Mouse (Mus musculus) retina, adult 2 months (tissue): ENCODE measurements around the gene Rps13.
"Not testable (repeated sequence)": the region's sequence is repeated elsewhere in the genome, so short reads cannot be mapped to it uniquely, and the experiment has no call there.

Experiments
- DNase-seq: peaks from one replicate; pipeline ENCODE4 v3.0.0-alpha.2; 2012; ENCODE audit warnings: low read depth, low spot score

Gene Rps13

DNA sequence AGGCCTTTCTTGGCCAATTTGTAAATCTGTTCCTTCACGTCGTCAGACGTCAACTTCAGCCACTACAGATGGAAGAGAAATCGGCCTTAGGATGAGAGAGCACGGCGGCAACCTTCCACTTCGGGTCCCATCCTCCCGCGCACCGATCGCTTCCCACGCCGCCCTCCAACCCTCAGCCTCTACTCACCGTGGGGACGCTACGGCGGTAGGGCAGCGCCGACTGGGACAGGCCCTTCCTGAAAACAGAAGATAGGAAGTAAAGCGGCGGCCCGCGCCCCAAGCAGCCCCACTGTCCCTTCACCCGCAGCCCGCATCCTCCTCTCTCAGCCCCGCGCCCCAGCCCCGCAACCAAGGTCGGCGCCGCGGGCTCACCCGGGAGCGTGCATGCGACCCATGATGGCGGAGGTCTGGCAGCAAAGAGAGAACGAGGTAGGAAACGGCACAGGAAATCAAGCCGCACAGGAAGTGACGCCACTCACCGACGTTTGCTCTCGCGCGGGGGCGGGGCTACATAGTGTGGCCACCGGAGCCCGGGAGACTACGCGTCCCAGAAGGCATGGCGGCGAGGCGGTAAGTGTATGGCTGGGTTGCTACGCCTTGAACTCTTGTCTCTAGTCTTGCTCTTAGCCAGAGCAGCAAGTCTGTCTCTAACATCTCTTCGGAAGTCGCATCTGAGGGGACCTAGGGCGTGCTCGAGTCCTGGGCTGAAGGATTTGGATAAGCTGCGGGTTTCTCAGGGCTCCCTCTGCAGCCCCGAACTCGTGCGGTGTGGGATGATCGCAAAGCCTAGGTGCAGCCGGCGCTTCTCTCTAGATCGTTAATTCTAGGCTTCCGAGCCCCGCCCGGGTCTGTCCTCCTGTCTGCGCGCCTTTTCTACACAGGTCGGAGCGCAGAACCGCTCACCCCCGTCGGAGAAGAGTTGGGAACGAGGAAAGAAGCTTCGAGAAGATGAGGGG lies at the start of gene Rps13:
Rps13 (minus strand) TSS at position 483 of the 956 bp plus-strand sequence.
- peak; percentile 87 for DNase-seq

DNA sequence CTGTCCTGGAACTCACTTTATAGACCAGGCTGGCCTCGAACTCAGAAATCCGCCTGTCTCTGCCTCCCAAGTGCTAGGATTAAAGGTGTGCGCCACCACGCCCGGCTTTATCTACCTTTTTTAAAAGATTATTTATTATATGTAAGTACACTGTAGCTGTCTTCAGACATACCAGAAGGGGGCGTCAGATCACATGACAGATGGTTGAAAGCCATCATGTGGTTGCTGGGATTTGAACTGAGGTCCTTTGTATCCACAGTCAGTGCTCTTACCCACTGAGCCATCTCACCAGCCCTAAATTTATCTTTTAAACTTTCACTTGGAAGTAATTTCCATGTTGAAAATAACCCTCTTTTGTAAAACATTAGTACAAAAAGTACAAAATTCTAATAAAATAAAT lies 45.2 kb upstream of the Rps13 start:
- not testable (repeated sequence) for DNase-seq

DNA sequence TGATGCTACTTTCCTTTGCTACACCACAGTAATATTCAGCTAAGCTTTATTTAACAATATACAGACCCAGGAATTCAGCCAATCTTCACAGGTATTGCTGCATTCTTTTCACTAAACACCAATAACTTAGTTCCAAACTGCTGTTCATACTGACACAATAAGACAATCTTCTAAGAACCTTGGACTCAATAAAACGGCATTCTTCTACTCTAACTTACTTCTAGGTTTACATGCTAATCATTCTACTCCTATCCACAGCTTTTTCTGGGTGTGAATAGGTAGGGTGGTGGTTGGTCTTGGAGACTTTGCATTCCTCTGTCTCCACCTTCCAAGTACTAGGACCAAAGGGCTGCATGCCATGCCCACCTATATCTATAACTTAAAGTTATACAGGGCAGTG lies 40.3 kb upstream of the Rps13 start:
- no peak for DNase-seq

DNA sequence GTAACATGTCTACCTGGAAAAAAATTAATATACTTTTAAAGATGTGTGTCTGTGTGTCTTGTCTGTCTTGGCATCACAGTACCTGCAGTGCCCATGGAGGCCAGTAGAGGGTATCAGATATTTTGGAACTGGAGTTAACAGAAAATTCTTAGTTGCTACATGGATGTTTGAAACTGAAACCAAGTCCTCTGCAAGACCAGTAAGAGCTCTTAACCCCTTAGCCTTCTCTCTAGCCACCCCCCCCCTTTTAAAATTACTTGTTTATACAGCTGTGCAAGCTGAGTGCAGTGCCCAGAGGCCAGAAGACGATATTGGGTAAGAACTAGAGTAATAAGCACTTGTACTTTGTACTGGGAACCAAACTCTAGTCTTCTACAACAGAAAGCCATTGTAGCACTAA lies 2.2 kb upstream of the Rps13 start:
- no peak for DNase-seq

DNA sequence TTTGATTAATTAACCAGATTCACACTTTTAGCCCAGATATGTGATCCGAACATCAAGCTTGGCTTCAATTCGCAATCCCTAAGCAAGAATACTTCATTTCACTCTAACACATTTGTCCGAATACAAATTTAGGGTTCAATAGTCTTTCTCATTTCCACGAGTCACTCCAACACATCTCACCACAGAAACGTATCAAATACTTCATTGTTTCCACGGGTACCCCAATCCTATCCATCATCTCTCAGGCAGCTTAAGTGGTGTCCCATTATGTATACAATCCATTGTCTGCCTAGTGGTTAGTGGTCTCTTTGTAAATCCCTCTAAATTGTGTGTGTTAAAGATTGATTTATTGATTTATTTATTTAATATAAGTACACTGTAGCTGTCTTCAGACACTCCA lies 1.1 kb upstream of the Rps13 start:
- no peak for DNase-seq

DNA sequence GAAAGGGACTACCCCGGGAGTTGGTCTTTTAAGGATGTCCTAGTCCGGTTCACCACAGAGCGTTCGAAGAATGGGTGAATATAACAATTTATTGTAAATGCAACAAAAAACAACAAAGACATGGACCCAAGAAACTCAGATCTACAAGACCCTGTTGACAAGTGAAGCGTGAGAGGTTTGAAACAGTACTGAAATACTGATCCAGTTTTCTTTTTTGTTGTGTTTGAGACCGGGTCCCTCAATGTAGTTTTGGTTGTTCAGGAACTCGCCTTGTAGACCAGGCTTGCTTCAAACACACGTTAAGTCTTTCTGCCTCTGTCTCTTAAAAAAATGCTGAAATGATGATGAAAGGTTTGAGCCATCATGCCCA lies 659 bp upstream of the Rps13 start:
- DNase-seq: no peak

DNA sequence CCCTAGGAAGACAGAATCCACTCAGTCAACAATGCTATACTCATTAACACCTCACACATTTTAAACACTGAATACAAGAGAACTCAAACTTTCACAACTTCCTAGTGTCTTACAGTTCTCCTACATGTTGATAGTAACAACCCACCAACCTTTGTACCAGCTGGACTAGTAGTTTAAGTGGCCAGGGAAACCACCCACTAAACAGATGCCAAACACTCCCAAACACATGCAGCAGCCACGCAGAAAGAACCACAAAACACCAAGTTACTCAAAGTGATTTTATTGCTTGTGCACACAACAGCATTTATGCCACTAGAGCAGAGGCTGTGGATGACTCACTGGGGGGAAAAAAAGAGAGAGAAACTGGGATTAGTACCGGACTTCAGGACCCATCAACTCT lies 2.7 kb downstream of the Rps13 start:
- no peak for DNase-seq

DNA sequence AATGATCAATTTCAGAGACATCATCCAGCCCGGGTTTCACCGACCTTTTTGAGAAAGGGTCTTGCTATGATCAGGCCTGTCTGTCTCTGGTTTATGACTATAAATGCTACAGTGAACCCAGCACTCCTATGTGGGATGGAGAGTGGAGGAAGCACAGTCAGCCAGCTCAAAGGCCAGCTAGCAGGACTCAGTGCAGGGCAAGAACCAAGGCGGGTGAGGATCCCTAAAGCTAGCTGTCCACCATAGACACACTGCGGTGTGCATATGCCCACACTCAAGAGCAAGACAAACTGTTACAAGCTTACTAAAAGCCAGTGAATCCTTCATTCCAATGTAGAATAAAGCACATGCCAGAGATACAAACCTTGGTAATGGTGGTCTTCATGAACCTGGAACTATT lies 4.1 kb downstream of the Rps13 start:
- DNase-seq: no peak

DNA sequence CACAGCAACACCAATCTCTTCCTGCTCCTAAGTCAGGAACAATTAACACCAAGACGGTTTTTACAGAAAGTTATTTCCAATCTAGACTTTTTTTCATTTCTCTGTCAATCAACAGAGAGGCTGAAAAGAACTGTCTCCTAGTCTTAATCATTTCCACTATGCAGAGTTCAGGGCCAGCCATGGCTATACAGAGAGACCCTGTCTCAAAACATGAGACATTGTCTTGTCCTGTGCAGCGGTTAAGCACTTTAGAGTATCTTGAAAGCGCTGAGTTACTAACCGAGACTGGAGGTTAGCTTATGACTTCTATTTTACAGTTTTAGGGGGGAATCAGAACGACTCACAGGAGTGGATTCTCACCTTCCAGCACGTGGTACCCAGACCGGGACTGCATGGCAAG lies 5.2 kb downstream of the Rps13 start:
- DNase-seq: no peak

DNA sequence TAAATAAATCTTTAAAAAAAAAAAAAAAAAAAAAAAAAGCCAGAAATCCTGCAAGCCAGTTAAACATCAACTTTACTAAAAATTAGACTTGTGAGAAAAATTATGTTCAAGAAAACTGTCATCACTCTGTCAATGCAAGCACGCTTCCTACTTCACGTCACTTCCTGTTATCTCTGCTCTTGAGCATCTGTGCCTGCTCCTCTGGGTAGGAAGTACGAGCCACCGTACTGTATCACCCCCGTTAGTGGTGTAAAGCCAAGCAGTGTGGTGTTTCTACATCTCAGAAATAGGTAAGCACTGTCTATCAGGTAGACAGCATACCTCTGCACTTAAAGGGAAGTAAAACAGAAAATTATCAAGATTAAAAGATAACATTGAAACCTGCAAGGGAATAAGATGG lies 6.1 kb downstream of the Rps13 start:
- DNase-seq: no peak

DNA sequence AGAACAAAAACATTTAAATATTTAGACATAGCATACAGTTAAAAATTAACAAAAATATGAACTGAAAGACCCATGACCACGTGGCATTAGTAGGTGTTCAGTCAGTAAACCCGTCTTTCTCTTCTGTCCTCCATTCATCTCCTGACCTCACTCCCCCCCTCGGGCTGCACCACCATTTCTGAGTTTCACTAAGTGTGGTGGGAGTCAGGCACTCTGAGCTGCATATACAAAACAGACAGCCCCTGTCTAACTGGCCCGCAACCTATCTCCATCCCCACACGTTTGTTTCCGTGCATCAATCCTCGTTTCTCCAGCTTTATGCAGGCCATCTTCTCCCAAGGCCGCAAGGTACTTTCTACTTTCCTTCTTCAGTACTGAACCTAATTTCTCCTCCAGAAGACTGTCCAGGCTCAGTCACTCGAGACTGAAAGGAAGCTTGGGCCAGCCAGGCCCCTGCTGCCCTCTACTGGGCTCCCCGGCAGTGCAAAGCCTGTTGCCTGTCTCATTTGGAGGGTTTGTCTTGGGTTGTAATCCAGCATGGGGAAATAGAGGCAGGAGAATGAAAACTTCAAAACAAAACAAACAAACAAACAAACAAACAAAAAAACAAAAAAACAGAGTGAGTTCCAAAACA lies 10.5 kb downstream of the Rps13 start:
- DNase-seq: no peak

DNA sequence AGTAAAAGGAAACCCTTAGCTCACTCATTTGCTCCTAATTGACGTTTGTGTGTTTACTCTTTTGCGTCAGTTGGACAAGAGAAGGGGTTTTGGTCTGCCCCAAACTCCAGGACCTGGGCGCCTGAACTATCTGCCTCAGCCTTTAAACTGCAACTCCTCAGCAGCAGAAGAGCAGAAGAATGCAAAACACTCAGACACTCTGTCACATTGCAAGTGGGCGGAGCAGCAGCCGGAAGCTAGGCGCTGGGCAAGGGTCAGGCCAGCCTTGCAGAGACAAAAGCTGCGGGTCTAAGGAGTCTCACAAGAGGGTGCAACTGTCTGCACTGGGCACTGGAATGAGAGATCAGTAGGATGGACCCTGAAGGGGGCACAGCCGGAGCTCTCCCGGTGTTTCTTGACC lies 24.5 kb downstream of the Rps13 start:
- no peak for DNase-seq

DNA sequence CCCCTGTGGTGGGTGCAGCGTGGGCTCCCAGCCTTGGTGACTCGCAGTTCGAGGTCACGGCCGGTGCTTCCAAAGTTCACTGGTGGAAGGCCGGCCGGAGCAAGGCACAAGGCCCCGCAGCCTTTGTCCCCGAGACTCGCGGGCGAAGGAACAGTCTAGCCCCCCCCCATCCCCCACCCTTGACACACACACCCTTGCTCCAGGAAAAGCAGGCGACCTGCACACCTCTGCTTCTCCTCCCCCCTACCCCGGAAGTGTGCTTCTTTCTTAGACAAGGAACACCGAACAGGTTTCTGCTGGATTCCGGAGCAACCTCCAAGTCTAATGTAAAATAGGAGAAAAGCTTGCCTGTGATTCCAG lies 25.4 kb downstream of the Rps13 start:
- DNase-seq: no peak

DNA sequence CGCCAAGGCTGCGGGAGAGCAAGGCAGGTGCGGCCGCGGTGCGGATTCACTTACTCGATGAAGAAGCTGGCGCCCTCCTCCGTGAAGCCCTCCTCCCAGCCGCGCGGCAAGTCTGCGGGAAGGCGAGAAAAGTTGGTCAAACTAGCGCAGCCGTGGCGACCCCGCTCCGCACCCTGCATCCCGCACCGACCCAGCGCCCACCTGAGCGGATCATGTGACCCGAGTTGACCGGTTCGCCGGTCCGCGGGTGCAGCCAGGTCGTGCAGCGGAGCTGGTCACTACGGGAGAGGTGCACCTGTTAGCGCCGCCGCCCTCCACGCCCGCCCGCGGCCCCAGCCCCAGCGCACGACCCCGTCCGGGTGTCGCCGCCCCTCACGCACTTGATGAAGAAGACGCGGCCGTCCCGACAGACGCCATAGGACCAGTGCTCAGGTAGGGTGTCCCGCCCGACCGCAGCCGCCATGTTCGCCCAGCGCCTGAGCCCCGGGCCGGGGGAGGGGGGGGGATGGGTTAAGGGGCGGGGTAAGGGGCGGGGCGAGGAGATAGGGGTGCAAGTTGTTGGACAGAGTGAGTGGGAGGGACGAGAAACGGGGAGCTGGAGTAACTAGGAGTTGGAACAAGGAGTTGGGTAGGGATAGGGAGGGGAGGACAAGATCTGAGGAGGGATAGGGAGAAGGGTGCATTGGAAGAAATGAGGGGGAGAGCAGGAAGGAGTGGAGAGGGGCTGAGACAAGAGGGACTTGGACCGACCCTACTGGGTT lies 25.9 kb downstream of the Rps13 start, which contains the start of gene Plekha7:
Plekha7 (minus strand) TSS at position 506 of the 761 bp plus-strand sequence.
- DNase-seq: no peak

DNA sequence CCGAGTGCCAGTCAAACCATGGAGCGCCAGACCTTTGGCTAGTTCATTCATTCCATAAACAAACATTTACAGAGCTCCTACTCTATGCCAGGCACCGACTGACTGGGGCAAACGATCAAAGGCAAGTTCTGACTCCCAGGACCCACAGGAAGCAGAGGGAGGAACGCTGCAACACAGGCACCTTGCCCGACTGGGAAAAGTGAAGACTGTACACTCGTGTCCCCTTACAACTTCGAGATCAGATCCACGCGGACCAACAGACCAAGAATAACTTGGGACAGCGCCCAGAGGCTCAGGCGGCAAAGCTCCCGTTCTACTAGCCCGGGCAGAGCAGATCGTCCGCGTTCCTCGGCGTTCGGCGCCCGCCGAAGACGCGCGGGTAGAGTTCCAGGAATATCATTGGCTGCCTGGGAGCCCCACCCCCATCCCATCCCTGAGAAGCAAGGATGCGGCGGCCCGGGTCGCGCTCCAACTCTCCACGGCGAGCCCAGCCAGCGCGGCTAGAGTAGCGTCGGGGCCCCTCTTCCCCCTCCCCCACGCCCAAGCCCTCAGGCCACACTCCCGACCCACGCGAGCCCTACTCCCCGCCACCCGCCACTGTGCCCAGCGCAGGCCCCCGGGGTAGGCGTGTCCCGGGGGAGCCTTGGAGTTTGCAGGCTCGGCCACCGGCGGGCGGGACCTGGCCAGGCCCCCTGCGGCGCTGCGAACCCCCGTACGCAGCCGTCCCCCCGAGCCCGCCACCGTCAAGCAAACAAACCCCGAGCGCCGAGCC lies 26.7 kb downstream of the Rps13 start:
- DNase-seq: no peak

DNA sequence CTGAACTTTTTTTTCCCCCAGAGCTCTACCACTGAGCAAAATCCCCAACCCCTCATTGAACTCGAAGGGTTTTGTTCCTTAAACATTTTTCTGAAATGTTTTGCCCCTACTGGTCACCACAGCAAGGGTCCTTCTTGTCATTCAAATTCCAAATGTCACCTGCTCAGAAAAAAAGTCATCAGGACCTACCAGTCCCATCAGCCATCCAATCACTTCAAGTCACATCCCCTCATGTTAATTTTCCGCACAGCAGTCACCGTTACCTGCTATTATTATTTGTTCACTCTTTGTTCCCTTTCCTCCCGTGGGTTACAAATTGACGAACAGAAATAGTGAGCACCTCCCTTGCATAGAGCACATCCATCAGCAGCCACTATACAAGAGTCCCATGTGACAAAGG lies 27.4 kb downstream of the Rps13 start:
- no peak for DNase-seq

DNA sequence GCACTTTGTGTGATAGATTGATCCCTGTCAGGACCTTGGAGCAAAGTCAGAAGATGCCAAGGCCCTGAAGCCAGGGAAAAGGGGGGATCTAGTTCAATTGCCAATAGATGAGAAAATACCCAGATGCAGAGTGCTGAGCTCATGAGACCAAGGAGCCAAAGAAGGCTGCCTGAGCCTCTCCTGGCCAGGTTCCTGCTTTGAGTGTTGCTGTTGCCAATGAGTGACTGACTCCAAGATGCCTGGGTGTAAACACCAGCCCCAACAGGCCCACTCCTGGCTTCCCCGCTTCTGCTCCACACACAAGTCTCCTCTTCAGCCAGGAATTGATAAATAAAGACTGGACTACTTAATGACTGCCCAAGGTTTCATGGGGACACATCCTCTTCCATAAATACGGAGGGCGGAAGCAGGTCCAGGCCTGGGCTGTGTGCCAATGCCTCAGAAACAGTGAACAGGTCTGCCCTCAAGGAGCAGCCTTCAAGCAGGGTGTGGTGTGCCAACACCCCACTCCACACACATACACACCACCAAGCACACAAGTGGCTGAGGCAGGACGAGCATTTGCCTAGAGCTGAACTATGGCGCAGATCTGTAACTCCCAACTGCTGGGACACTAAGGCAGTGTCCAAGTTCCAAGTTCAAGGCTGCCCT lies 32.2 kb downstream of the Rps13 start:
- no peak for DNase-seq

DNA sequence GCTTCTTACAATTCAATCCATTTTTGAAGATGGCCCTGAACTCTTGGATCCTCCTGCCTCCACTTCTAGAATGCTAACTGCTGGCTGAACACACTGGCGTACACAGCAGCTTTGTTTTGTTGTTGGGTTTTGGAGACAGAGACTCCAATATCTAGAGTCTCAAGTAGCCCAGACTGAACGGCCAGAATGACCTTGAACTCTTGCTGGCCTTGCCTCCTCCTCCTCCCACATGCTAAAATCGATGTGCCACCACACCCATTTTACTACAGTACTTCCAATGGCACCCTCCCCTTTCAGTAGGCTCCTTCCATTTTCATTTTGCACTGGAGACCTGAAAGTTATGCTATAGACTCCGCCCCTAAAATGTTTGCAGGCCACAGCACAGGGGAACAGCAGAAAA lies 32.9 kb downstream of the Rps13 start:
- DNase-seq: no peak

DNA sequence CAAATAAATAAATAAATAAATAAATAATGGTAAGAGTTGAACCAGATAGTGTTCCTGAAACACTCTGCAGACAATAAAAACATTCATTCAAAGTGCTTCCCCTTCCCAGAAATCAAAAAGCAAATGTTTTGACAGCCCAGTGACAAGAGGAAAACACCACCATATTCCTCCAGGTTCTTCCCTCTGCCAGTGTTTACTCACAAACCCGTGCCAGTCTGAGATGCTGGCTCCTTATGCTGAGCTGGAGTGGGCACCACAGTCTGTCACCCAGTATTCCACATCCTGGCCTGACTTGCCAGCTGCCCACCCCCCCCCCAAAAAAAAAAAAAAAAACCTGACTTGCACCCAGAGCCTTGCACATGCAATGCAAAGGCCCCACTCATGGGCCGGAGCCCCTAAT lies 35.1 kb downstream of the Rps13 start:
- no peak for DNase-seq

DNA sequence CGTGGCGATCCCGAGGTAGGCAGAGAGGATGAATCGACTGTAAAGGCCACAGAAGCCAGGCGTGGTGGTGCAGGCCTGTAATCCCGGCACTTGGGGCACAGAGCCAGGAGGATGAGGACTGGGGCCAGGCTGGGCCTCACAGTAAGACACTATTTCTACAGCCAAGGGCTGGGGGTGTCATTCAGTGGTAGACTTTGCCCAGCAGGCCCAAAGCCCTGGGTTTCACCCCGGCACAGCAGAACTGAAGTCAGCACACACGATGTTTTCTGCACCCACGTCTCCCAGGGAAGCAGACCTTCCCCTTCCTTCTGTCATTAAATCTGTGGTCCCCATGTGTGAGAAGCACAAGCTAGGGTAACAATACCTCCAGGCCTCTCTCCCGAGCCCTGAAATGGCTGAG lies 35.6 kb downstream of the Rps13 start:
- no peak for DNase-seq

DNA sequence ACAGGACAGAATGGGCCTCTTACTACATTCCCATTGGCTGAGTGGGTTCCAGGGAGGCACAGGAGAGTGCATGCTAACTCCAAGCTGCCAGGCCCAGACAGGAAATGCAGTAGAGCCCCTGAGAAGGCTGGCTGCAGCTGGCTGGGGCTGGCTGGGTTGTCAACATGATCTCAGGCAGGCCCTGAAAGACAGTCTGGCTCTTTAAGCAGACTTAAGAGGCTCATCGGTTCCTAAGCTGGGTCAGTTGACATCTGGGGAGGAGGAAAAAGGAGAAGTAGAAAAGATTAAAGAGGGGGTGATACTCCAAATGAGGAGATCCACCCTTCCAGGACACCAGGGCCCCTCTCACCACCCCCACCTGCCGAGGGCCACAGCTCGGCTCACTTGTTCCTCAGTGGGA lies 39.0 kb downstream of the Rps13 start:
- peak; percentile 74 for DNase-seq
